Mouse (Mus musculus): ENCODE data around the gene Trim60. TPM values are rescaled to one million over a fixed set of nuclear protein-coding genes. Genes with fewer than 3 reads are reported as not detected.
"Not testable (repeated sequence)": the region's sequence is repeated elsewhere in the genome, so short reads cannot be mapped to it uniquely, and the experiment has no call there.

The Trim60 gene
- total and polyA plus RNA-seq, 2 experiments from 2014 or later: not detected

DNA sequence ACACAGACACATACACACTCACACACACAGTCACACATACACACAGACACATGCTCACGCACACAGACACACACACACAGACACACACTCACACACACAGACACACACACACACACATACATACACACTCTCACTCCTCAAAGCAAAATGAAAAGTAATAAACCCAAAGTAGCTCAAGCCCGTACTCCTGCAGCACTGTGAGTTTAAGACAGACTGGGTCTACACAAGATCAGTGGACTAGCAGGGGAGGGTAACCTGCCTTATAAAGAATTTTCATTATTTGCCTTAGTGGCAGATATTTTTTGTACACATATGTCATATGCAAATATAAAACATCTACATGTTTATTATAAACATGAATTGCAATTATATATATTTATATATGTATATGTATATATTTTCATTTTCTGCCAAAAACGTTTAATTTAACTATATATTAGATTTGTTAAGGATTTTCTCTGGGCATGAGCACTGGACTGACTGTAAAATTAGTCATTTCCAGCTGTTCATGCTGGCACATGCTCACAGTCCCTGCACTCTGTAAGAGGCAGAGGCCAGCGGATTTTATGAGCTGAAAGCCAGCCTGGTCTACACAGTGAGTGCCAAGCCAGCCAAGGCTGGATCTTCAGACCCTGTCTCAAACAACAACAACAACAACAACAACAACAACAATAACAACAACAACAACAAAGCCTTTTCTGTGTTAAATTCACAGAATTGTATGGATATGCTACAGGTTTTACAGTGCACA lies 12.5 kb upstream of the Trim60 start:
- DNase-seq (ENCODE audit: low spot score) (no peak), ATAC-seq (ENCODE audit: insufficient read depth, low read depth) (no peak)
- Histone ChIP-seq H3K27me3 (ENCODE audit: control insufficient read depth, insufficient read depth, low read length) (no peaks in the 10 kb centered on the region), H3K9me3 (replicated peaks; ENCODE audit: control insufficient read depth, low read length) (no peaks in the 10 kb centered on the region), H3K4me3 (ENCODE audit: low read depth, low read length) (no peak overlapping the region), H3K27ac (ENCODE audit: low read depth) (no peak overlapping the region), H3K4me1 (ENCODE audit: control insufficient read depth, insufficient read depth) (0 out of 2 replicates have a peak, but pooled peaks cover 6% of the 10 kb centered on the region), H3K36me3 (replicated peaks; ENCODE audit: control insufficient read depth, insufficient read depth, low read length) (no peaks in the 10 kb centered on the region), H3K4me2 (ENCODE audit: low read depth, low read length) (no peak overlapping the region), H3K9ac (replicated peaks; ENCODE audit: low read depth, low read length) (no peak overlapping the region)
- TF ChIP-seq EP300 (IDR thresholded peaks at IDR 0.05; ENCODE audit: low read depth) (no peak), CTCF (IDR thresholded peaks at IDR 0.05; ENCODE audit: low read depth) (no peak)
- WGBS: 68% methylated on average over 4 of the region's 4 CpGs

DNA sequence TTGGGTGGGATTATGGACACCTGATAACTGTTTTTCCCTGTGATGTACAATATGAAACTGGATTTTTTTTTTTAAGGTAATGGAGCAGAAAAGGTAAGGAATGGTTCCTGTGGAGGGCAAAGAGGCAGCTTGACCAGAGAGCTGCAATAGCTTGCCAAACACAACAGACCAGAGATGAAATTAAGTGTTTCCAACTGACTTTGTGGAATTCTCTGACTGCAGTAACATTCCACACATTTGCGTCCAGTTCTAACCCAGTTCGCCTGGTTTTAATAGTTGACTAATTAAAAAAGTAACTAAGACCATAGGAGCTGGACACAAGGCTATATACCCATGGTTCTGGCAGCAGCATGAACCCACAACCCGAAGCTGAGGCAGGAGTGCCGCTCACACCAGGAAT lies 11.4 kb upstream of the Trim60 start:
- Histone ChIP-seq H3K4me3 (ENCODE audit: low read depth, low read length) (no peak overlapping the region), H3K36me3 (replicated peaks; ENCODE audit: control insufficient read depth, insufficient read depth, low read length) (no peaks in the 10 kb centered on the region), H3K9me3 (replicated peaks; ENCODE audit: control insufficient read depth, low read length) (no peaks in the 10 kb centered on the region), H3K27ac (ENCODE audit: low read depth) (no peak overlapping the region), H3K4me2 (ENCODE audit: low read depth, low read length) (no peak overlapping the region), H3K9ac (replicated peaks; ENCODE audit: low read depth, low read length) (no peak overlapping the region), H3K4me1 (ENCODE audit: control insufficient read depth, insufficient read depth) (no peaks in the 10 kb centered on the region), H3K27me3 (ENCODE audit: control insufficient read depth, insufficient read depth, low read length) (no peaks in the 10 kb centered on the region)
- 80% methylated on average over 4 of the region's 4 CpGs for WGBS
- DNase-seq (ENCODE audit: low spot score) (no peak), ATAC-seq (ENCODE audit: insufficient read depth, low read depth) (no peak)
- TF ChIP-seq EP300 (IDR thresholded peaks at IDR 0.05; ENCODE audit: low read depth) (no peak), CTCF (IDR thresholded peaks at IDR 0.05; ENCODE audit: low read depth) (no peak)

DNA sequence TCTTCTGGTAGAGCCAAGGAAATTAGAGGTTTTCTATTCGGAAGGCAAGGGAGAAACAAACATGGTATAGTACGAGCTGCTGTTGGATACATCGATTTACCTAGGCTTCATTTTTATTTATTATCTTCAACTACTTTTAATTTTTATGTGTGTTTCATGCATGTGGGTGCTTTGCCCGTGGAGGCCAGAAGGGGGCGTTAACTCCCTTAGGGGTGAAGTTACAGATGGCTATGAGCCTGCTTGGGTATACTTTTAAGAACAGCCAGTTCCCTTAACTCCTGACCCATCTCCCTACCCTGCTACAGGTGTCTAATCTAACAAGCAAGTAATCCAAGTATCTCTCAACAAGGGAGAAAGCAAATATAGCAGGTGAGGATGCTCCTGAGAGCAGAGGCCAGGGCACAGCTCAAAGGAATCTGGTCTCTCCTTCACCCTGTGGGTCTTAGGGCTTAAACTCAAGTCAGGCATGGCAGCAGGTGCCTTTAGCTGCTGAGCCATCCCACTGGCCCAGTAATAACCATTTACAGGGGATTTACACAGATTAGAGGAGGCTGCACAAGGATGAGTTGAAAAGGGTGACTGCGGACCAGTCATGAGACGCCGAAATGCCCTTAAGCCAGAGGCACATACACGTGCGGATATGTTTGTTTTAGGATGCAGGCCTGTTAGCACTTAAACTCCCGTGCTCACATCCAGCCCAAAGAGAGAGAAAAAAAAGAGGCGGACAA lies 10.7 kb upstream of the Trim60 start:
- Histone ChIP-seq H3K9ac (replicated peaks; ENCODE audit: low read depth, low read length) (no peak overlapping the region), H3K36me3 (replicated peaks; ENCODE audit: control insufficient read depth, insufficient read depth, low read length) (no peaks in the 10 kb centered on the region), H3K4me2 (ENCODE audit: low read depth, low read length) (no peak overlapping the region), H3K27me3 (ENCODE audit: control insufficient read depth, insufficient read depth, low read length) (no peaks in the 10 kb centered on the region), H3K4me3 (ENCODE audit: low read depth, low read length) (no peak overlapping the region), H3K9me3 (replicated peaks; ENCODE audit: control insufficient read depth, low read length) (no peaks in the 10 kb centered on the region), H3K4me1 (ENCODE audit: control insufficient read depth, insufficient read depth) (no peaks in the 10 kb centered on the region), H3K27ac (ENCODE audit: low read depth) (no peak overlapping the region)
- DNase-seq (ENCODE audit: low spot score) (no peak), ATAC-seq (ENCODE audit: insufficient read depth, low read depth) (no peak)
- TF ChIP-seq EP300 (IDR thresholded peaks at IDR 0.05; ENCODE audit: low read depth) (no peak), CTCF (IDR thresholded peaks at IDR 0.05; ENCODE audit: low read depth) (no peak)
- 79% methylated on average over 12 of the region's 12 CpGs for WGBS

DNA sequence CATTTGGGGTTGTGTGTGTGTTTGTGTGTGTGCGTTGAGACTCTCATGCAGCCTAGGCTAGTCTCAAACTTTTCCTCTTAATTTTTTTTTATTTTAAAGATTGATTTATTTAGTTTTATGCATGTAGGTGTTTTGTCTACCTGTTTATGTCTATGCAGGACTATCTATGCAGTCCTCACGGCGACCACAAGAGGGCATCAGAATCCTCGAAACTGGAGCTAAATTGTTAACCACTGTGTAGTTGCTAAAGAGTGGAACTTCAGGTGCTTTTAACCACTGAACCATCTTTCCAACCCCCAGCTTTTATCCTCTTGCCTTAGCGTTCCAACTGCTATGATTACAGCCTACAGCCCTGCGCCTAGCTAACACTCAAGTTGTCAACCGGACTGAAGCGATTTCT lies 4.1 kb upstream of the Trim60 start:
- Histone ChIP-seq H3K4me3 (ENCODE audit: low read depth, low read length) (no peak overlapping the region), H3K9me3 (replicated peaks; ENCODE audit: control insufficient read depth, low read length) (no peaks in the 10 kb centered on the region), H3K4me1 (ENCODE audit: control insufficient read depth, insufficient read depth) (no peaks in the 10 kb centered on the region), H3K36me3 (replicated peaks; ENCODE audit: control insufficient read depth, insufficient read depth, low read length) (no peaks in the 10 kb centered on the region), H3K27ac (ENCODE audit: low read depth) (no peak overlapping the region), H3K4me2 (ENCODE audit: low read depth, low read length) (no peak overlapping the region), H3K27me3 (ENCODE audit: control insufficient read depth, insufficient read depth, low read length) (no peaks in the 10 kb centered on the region), H3K9ac (replicated peaks; ENCODE audit: low read depth, low read length) (no peak overlapping the region)
- 47% methylated on average over 8 of the region's 8 CpGs for WGBS
- TF ChIP-seq CTCF (IDR thresholded peaks at IDR 0.05; ENCODE audit: low read depth) (peak; percentile 70), EP300 (IDR thresholded peaks at IDR 0.05; ENCODE audit: low read depth) (no peak)
- ATAC-seq (ENCODE audit: insufficient read depth, low read depth) (no peak), DNase-seq (ENCODE audit: low spot score) (no peak)

DNA sequence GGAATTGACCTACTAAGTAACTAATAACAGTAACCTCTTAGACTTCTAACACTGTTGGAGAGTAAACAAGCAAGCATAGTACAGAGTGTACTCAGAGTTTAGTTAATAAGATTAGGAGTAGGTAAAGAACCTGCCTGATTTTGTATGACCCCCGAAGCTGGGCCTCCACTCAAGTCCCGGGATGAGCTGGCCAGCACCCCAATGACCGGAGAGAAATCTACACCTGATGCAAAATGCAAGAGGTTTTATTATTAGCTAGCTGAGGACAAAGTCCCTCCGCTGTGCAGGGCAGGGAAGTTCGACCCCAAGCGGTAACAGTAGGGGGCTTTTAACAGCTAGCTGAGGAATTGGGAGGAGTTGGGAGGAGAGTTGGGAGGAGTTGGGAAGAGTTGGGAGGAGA lies 10.8 kb downstream of the Trim60 start:
- H3K4me3 ChIP-seq (ENCODE audit: low read depth, low read length); H3K4me1 ChIP-seq (ENCODE audit: control insufficient read depth, insufficient read depth); H3K36me3 ChIP-seq (replicated peaks; ENCODE audit: control insufficient read depth, insufficient read depth, low read length); H3K9ac ChIP-seq (replicated peaks; ENCODE audit: low read depth, low read length); H3K27ac ChIP-seq (ENCODE audit: low read depth); ATAC-seq (ENCODE audit: insufficient read depth, low read depth); H3K4me2 ChIP-seq (ENCODE audit: low read depth, low read length); H3K27me3 ChIP-seq (ENCODE audit: control insufficient read depth, insufficient read depth, low read length); DNase-seq (ENCODE audit: low spot score); H3K9me3 ChIP-seq (replicated peaks; ENCODE audit: control insufficient read depth, low read length): not testable (repeated sequence)
- WGBS: 74% methylated on average over 6 of the region's 6 CpGs

Measured in heart, postnatal 0 days (tissue).